Mouse (Mus musculus) hindbrain, postnatal 0 days (tissue): ENCODE measurements around the gene Thbs3. TPM values are rescaled to one million over a fixed set of nuclear protein-coding genes. Genes with fewer than 3 reads are reported as not detected.
"Not testable (repeated sequence)": the region's sequence is repeated elsewhere in the genome, so short reads cannot be mapped to it uniquely, and the experiment has no call there.

ENCODE experiments used
- ATAC-seq: fragments of 200-750 bp; cut with Nextera tagmentation; 2 replicates; pipeline ENCODE4 v1.8.0; 2017; ENCODE audit warnings: mild to moderate bottlenecking, moderate TSS enrichment, moderate library complexity
- DNase-seq: peaks from one replicate; pipeline ENCODE4 v3.0.0-alpha.2; 2015; ENCODE audit warnings: low spot score
- H3K27ac ChIP-seq: fragments of 300-500 bp; sonication (generic); 2 replicates; pipeline ENCODE4 v1.5.1; 2014; ENCODE audit warnings: mild to moderate bottlenecking
- H3K27me3 ChIP-seq: fragments of 300-500 bp; sonication (generic); 2 replicates; pipeline ENCODE4 v1.6.1; 2014; ENCODE audit warnings: low read length, mixed read lengths; ENCODE audit not compliant: insufficient read depth
- H3K36me3 ChIP-seq: fragments of 300-500 bp; sonication (generic); 2 replicates; pipeline ENCODE4 v1.6.1; 2014; ENCODE audit warnings: low read length, mixed read lengths; ENCODE audit not compliant: insufficient read depth
- H3K4me1 ChIP-seq: fragments of 300-500 bp; sonication (generic); 2 replicates; pipeline ENCODE4 v1.6.1; 2014; ENCODE audit warnings: antibody characterized with exemption, low read length, mixed read lengths; ENCODE audit not compliant: insufficient read depth
- H3K4me2 ChIP-seq: fragments of 300-500 bp; sonication (generic); 2 replicates; pipeline ENCODE4 v1.6.1; 2014; ENCODE audit warnings: low read depth, mild to moderate bottlenecking, low read length, moderate library complexity, mixed read lengths
- H3K4me3 ChIP-seq: fragments of 300-500 bp; sonication (generic); 2 replicates; pipeline ENCODE4 v1.5.1; 2014; ENCODE audit warnings: low read length
- H3K9ac ChIP-seq: fragments of 300-500 bp; sonication (generic); replicated peaks from 2 replicates; pipeline ENCODE4 v1.6.1; 2014; ENCODE audit warnings: mild to moderate bottlenecking, low read length, moderate library complexity, mixed read lengths
- H3K9me3 ChIP-seq: fragments of 300-500 bp; sonication (generic); 2 replicates; pipeline ENCODE4 v1.6.1; 2016; ENCODE audit warnings: low read length, mixed read lengths
- CTCF ChIP-seq: IDR thresholded peaks from 2 replicates; pipeline ENCODE4 v1.5.1; 2016; ENCODE audit warnings: antibody characterized with exemption, control low read depth, low read depth
- WGBS: fragments of 180-500 bp; shearing (Covaris S2); extraction: QIAGEN DNeasy Blood & Tissue Kit; methylation state at CpG from one replicate; pipeline ENCODE4 v1.1.7; 2014; 5-methylcytosine and 5-hydroxymethylcytosine counted together
- polyA plus RNA-seq: library from polyadenylated mRNA; unstranded; fragments of >200 nt; fragmentation: Nextera tagmentation; extraction: Ambion mirVana; gene quantifications from 2 replicates; pipeline ENCODE4 v1.2.1, GENCODE M21; 2015
- total RNA-seq: library from RNA; depleted of rRNA; stranded (reverse); fragments of >200 nt; gene quantifications from 2 replicates; pipeline ENCODE4 v1.2.3, GENCODE M21; 2014

Thbs3 gene
- total and polyA plus RNA-seq, 2 experiments from 2014 or later: 37.2 to 37.9 TPM

- Histone ChIP-seq H3K9me3 (no peaks in the 10 kb centered on the region), H3K4me2 (no peak overlapping the region), H3K4me3 (no peak overlapping the region), H3K27me3 (no peaks in the 10 kb centered on the region), H3K27ac (no peak overlapping the region), H3K36me3 (peaks cover 48% of the 10 kb centered on the region), H3K4me1 (peaks cover 11% of the 10 kb centered on the region; the same call in 1 of the 2 replicates), H3K9ac (no peak overlapping the region)
- no peak for DNase-seq
- no peak for ATAC-seq
- 91% methylated on average over 13 of the region's 13 CpGs for WGBS
- TF ChIP-seq CTCF: no peak
Measured at GRCm38 (mm10) chr3:89208075-89208657, 6.8 kb upstream of the Thbs3 start.

DNA sequence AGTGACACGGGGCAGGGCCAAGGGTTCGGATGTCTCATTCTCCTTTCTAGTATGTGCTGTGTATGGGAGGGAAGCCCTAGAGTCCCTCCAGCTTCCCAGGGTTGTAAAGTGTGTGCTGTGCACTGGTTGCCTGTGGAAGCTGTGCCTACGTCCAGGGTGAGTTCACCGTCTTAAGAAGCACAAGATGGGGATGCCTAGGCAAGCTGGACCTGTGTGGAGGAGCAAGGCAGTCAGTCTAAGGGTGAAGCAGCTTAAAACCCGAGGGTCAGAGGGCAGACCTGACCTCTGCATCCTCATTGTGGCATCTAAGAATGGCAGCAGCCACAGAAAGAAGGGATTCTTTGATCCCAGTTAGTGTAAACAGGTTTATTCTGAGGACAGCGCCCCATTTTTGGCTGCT, 6.2 kb upstream of the Thbs3 start:
- no peak for ATAC-seq
- H3K36me3 ChIP-seq: peaks cover 48% of the 10 kb centered on the region

DNA sequence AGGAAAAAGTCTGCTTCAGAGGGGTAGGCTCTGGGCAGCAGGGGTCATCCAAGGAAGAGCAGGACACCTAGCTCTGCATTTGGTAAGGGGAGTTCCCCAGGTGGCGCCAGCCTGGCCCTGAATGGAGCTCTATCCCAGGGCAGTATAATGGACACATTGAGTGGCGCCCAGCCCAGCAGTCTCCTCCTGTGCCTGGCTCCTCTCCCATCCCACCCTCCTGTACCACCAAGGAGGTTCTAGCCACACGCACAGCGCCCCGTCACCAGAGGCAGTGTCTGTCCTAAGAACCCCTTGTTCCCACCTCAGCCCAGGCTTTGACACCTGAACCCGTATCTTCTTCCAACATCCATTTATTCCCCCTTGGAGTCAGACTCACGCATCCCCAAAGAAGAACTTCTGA, 5.2 kb upstream of the Thbs3 start:
- Histone ChIP-seq H3K27ac (no peak overlapping the region), H3K9ac (no peak overlapping the region), H3K4me3 (no peak overlapping the region), H3K9me3 (no peaks in the 10 kb centered on the region), H3K36me3 (peaks cover 48% of the 10 kb centered on the region), H3K4me1 (0 out of 2 replicates have a peak, but pooled peaks cover 10% of the 10 kb centered on the region), H3K4me2 (no peak overlapping the region), H3K27me3 (no peaks in the 10 kb centered on the region)
- TF ChIP-seq CTCF: no peak
- 83% methylated on average over 7 of the region's 7 CpGs for WGBS
- ATAC-seq (no peak), DNase-seq (no peak)

More for the DNA sequence above, 6.2 kb upstream of the Thbs3 start:
- no peak overlapping the region for H3K27ac ChIP-seq
- WGBS: 89% methylated on average over 6 of the region's 6 CpGs
- no peak overlapping the region for H3K9ac ChIP-seq
- H3K4me1 ChIP-seq: 0 out of 2 replicates have a peak, but pooled peaks cover 10% of the 10 kb centered on the region
- no peak for TF ChIP-seq CTCF
- no peak for DNase-seq
- H3K4me2 ChIP-seq: no peak overlapping the region
- H3K9me3 ChIP-seq: no peaks in the 10 kb centered on the region
- no peak overlapping the region for H3K4me3 ChIP-seq
- H3K27me3 ChIP-seq: no peaks in the 10 kb centered on the region

GRCm38 (mm10) chr3:89210162-89210561, 4.8 kb upstream of the Thbs3 start:
- Histone ChIP-seq H3K4me1 (peaks cover 10% of the 10 kb centered on the region; the same call in 1 of the 2 replicates), H3K9ac (no peak overlapping the region), H3K36me3 (peaks cover 48% of the 10 kb centered on the region), H3K4me2 (no peak overlapping the region), H3K9me3 (no peaks in the 10 kb centered on the region), H3K4me3 (no peak overlapping the region), H3K27ac (no peak overlapping the region), H3K27me3 (no peaks in the 10 kb centered on the region)
- no peak for TF ChIP-seq CTCF
- ATAC-seq (no peak), DNase-seq (no peak)
- 81% methylated on average over 13 of the region's 13 CpGs for WGBS

DNA sequence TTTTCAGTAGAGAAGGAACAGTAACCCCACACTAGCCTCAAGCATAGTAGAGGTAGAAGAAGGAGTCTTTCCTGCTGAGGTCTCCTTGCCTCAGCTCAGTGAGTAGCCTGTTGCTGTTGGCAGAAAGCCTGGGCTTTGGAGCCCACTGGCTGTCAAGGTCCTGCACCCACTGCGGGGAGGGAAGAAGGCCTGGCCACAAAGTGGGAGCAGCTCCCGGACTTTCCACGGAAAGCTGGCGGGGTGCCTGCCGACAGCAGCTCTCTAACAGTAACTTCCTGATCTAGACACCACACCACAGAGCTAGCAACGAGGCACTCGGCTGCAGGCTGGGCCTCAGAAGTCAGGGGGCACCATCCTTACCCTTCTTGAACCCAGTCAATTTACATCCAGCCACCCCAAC, 4.2 kb upstream of the Thbs3 start:
- H3K27me3 ChIP-seq: no peaks in the 10 kb centered on the region
- TF ChIP-seq CTCF: no peak
- H3K9me3 ChIP-seq: no peaks in the 10 kb centered on the region
- DNase-seq: no peak
- no peak for ATAC-seq
- 69% methylated on average over 7 of the region's 7 CpGs for WGBS
- no peak overlapping the region for H3K4me2 ChIP-seq
- no peak overlapping the region for H3K9ac ChIP-seq
- H3K36me3 ChIP-seq: peaks cover 44% of the 10 kb centered on the region
- no peak overlapping the region for H3K27ac ChIP-seq
- peaks cover 15% of the 10 kb centered on the region; the same call in 1 of the 2 replicates for H3K4me1 ChIP-seq
- no peak overlapping the region for H3K4me3 ChIP-seq

DNA sequence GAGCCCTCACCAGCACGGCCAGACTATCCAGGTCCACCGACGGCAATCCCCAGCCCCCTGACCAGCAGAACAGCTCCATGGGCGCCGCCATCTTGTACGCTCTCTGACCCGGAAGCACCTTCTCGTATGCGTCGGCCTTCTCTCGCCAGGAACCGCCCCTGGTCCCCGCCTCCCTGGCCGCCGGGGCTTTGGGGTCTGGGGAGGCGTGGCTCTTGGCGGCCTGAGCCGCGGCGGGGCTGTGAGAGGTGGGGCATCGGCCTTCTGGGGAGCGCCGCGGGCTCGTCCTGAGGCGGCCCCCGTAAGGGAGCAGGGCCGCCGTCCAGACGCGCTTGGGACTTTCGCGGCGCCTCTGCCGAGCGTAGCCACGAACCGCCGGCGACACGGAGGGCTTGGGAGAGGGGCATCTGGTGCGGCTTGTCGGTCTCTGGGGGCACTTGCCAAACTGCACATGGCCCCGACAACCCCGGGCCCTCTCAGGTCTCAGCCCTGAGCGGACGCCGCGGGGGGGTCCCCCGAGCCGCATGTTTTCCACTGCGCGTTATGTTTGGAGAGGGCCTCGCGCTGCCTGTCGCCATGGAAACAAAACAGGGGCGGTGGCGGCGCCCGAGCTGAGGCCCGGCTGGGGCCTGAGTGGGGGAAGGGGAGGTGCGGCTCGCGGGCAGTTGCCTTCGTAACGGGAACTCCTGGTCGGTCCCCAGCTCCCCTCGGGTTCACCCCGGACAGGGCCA, 1.0 kb upstream of the Thbs3 start:
- H3K9ac ChIP-seq: peak overlapping the region; percentile 75
- H3K9me3 ChIP-seq: no peaks in the 10 kb centered on the region
- ATAC-seq (peak; percentile 90), DNase-seq (peak; percentile 97)
- H3K27me3 ChIP-seq: no peaks in the 10 kb centered on the region
- peaks cover 16% of the 10 kb centered on the region; the same call in 1 of the 2 replicates for H3K4me1 ChIP-seq
- peak overlapping the region; percentile 79 for H3K4me3 ChIP-seq
- H3K36me3 ChIP-seq: peaks cover 13% of the 10 kb centered on the region
- H3K27ac ChIP-seq: peak overlapping the region; percentile 96
- TF ChIP-seq CTCF: no peak
- WGBS: under 1% methylated on average over 69 of the region's 69 CpGs
- peak overlapping the region; percentile 74 for H3K4me2 ChIP-seq

DNA sequence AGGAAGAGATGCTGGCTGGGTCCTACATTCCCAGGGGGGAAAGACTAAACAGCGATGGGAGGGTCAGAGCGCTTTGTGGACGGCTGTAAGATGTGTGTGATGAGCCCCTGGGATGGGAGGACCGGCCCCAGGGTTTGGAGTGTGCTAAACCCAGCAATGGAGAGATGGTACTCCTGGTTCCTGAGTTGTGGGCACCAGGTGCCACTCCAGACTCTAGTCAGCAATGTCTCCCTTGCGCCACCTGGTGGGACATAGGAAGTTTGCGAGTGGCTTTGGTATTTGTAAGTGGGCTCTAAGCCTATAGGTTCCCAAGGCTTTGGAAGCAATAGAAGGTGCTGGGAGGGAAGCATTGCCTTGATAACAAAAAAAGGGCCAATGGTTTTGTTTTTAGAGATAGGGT, 873 bp downstream of the Thbs3 start:
- no peaks in the 10 kb centered on the region for H3K27me3 ChIP-seq
- peak overlapping the region; percentile 74 for H3K4me2 ChIP-seq
- no peaks in the 10 kb centered on the region for H3K9me3 ChIP-seq
- no peak overlapping the region for H3K9ac ChIP-seq
- DNase-seq: peak; percentile 96
- H3K4me3 ChIP-seq: peak overlapping the region; percentile 79
- ATAC-seq: peak; percentile 52
- H3K4me1 ChIP-seq: peaks cover 16% of the 10 kb centered on the region; the same call in 1 of the 2 replicates
- peak overlapping the region; percentile 96 for H3K27ac ChIP-seq
- TF ChIP-seq CTCF: peak; percentile 96
- WGBS: under 1% methylated on average over 6 of the region's 6 CpGs
- no peaks in the 10 kb centered on the region for H3K36me3 ChIP-seq

DNA sequence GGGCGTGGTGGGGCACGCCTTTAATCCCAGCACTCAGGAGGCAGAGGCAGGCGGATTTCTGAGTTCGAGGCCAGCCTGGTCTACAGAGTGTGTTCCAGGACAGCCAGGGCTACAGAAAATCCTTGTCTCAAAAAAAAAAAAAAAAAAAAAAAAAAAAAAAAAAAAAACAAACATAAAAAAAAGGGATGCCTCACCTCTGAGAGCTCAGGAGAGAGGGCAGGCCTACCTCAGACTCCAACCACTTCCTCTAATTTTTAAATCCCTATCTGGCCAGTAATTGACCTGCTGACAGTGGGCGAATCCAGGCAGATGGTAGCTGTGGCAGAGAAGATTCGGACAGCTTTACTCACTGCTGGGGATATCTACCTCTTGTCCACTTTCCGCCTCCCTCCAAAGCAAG, 1.4 kb downstream of the Thbs3 start:
- H3K9me3 ChIP-seq, H3K4me2 ChIP-seq, H3K27ac ChIP-seq, H3K27me3 ChIP-seq, H3K9ac ChIP-seq, ATAC-seq, H3K36me3 ChIP-seq, DNase-seq, H3K4me3 ChIP-seq: not testable (repeated sequence)
- H3K4me1 ChIP-seq: peaks cover 16% of the 10 kb centered on the region; the same call in 1 of the 2 replicates
- WGBS: 60% methylated on average over 7 of the region's 7 CpGs
